Mouse (Mus musculus) cerebral cortex, adult 2 months (tissue): ENCODE measurements around the gene Hpd.

Experiments
- WGBS: fragments of 180-500 bp; shearing (Covaris S2); methylation state at CpG from one replicate; pipeline ENCODE4 v1.1.7; 2018; 5-methylcytosine and 5-hydroxymethylcytosine counted together

The Hpd gene

DNA sequence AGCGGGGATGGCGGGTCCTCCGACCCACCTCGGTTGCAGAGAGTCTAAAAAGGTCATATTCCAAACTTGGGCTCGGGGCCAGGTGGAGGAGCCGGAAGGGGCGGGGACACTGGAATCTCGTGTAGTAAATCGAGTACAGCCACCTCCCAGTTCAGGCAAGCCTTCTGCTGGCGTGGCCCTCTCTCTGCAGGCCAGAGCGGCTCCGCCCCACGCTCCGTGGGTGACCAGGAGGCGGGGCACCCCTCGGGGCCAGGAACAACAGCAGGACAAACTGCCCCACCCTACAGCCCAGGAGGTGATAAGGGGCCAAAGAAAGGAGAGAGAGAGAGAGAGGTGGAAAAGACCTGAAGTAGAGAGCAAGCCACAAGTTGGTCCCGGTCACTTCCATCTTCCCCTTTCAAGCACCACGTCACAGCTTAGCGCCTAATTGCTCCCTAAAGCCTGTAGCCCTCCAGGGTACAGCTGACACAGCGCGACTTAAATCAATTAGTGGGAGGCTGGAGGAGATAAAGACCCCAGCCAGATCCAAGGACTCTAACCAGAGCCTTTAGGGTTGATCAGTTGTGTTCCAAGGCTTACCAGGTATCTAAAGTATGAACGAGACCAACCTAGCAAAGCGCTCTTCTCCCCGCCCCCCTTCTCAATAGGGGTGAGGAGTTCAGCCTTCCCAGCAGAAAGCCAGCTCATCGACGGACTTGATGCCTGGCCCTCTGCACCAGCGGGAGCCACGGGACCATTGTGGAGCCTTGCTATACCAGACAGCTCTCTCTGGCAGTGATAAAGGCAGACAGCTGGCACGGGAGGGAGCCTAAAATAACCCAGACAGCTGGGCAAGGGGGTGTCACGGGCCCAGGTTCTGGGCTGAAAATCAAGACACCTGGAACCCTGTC lies 46.8 kb downstream of the Hpd start:
- 4% methylated on average over 30 of the region's 30 CpGs for WGBS

DNA sequence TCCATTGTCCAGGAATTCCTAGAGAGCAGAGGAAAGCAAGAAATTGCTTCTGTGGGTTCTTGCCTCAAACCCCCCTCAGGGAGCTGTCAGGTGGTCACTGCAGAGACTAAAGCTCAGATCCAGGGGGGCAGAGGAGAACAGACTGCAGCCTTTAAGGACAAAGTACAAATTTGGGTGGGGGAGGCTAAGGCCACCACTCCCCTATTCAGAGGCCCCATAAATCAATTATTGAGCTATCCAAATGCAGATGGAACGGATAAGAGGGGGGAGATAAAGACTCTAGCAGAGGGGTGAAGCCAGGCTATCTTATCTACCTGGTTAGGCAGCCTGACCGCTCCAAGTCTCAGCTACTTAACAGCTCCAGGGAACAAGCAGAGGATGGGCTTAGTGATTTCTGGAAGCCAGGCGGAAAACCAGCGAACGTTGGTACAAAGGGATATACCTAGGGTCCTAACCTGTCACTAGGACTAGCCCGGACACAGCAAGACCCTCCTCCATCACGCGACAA lies 47.6 kb downstream of the Hpd start:
- 27% methylated on average over 8 of the region's 8 CpGs for WGBS

DNA sequence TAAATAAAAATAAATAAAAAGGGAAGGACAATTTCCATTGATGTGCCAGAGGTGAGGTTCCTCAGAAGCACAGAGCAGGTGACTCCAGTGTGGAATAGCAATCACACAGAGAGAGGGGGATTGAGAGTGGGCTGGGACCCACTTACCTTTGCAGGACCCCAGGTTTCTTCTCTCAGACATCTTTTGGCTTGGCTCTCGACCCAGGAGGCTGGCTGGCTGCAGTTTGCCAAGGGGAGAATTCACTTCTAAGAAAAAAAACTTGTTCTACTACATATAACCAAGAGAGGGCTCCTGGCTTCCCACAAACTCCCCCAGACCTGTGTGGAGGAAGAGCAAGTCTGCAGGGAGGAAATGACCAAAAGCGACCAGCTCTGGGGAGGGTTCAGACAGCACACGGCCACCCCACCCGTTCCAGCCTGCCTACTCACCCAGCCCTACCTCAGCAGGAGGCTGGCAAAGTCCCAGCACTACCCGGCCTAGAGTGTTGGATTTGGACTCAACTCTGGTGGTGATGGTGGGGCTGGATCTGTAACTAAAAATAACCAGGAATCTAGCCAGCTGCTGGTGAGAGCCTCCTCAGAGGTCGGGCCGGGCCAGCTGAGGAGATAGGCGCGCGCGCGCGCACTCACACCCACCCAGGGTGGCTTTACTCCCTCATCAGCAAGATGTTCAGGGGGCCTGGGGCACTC lies 48.2 kb downstream of the Hpd start:
- WGBS: 15% methylated on average over 13 of the region's 13 CpGs

DNA sequence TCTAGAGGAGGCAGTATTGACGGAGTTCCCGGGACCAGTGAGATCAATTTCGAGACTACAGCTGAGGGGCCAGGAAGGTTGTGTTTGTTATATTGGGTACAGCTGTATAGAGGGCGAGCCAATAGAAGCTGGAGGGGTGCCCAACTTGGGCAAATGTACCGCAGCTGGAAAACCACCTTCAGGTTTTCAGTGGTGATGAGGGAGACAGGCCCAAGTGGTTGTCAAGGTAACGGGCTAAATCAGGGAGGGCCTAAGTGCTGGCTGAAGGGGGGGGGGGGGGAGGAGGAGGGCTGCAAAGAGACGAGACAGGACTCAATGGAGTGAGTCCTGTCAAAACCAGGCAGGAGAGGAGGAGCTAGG lies 48.8 kb downstream of the Hpd start:
- 15% methylated on average over 7 of the region's 7 CpGs for WGBS

DNA sequence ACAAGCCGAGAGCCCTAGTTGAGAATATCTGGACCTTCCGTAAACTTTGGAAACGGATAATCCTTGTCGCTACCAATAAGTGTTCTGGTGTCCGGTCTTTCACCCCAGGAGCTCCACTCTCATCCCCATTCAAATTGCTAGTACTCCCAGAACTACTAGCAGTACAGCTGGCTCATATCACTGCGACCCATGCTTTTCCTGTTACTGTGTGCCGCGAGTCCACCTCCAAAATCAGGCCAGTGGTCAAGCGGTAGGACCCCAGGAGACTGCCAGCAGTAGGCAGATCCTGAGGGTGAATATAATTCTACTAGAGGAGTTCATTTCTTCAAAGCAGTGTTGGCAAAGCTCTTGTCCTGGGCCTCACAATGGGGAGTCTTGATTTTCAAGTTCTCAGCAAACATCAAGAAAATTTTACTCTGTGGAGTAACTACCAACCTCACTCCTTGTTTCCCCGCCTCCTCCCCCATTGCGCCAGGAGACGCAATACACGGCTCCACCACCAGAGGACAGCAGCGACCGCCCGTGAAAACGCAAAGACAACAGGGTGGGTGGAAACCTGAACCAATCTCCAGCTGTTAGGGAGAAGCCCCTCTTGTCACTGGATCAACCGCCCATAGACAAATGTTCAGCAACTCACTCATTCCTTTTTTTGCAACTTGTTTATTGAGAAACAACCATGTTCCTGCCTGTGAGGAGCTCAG lies 49.3 kb downstream of the Hpd start:
- WGBS: 13% methylated on average over 18 of the region's 18 CpGs

- WGBS: 1% methylated on average over 44 of the region's 44 CpGs
These were observed 50.0 kb downstream of the Hpd start, which contains the start of gene Rhof for GRCm38 (mm10) chr5:123132308-123133071. Gene Rhof, minus strand, starts transcription at chr5:123132692.

DNA sequence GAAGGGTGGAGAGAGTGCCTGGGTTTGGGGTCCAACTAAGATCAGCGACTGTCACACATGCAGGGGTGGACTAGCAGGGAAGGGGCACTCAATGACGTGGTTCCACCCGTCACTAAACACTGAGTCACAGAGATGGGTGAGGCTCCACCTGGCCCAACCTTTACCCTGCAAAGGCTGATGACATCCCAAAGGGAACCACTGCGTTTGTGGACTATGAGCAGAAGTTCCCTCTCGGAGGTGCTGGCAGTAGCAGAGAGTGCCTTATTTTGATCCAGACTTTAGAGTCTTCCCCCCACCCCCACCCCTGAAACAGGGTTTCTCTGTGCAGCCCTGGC lies 51.7 kb downstream of the Hpd start:
- WGBS: 64% methylated on average over 5 of the region's 5 CpGs

DNA sequence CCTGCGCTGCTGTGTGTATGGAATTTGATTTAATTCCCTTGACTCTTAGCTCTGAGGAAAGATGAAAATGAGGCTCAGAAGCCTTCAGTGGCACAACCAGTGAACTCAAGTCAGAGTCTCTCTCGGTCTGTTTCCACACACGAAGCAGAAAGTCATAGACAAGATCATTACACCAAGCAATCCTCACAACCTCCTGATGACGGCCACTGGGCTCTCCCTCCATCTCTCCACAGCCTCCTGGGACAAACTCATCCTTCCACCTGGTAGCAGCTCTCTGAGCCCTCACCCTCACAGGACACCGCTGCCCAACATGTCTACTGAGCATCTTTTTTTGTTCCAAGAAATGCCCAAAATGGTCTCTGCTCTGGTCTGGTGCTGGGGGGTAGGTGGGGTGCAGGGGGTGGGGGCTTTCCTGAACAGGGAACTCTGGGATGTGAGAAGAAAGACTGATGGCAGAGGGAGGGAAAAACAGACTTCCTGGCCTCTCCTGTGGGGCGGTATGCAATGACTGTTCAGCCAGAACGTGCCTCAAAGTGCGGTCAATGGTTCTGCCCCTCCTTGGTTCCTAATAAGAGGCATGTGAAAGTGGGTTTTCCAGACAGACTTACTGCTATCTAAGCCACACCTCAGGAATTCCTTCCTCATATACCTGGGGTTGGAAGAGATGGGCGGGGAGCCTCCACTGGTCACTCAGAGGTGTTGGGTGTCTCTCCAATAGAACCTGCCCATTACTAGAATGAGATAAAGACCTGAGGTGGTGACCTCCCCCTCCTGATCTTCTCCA lies 52.3 kb downstream of the Hpd start:
- 83% methylated on average over 9 of the region's 9 CpGs for WGBS

DNA sequence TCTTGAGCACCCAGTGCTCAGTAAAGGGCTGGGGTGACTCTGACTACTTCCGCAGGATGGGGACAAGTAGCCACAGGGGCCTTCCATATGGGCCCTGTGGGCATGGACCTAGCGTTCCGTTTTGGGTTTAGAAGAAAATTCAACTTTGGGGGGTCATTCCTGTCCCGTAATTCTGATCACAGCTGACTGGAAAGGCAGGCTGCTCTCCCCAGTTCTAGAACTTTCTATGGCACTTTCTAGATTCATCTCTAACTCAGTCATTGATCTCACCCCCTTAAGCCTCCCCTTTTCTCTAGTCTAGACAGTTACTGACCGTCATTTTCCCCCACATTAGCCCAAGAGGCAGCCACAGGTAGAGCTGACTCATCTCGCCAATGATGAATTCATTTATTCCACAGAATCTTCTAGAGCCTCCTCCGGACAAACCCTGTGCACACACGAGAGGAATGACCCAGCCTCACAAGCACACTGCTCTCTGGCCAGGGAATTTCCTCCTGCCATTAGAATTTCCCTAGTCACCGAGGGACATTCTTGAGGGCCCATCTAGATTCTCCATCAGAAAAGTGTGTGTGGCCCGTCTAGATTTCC lies 53.3 kb downstream of the Hpd start:
- 78% methylated on average over 10 of the region's 10 CpGs for WGBS

- WGBS: 44% methylated on average over 10 of the region's 10 CpGs
These were observed 53.9 kb downstream of the Hpd start for GRCm38 (mm10) chr5:123128426-123129169.

- WGBS: 81% methylated on average over 6 of the region's 6 CpGs
These were observed 55.5 kb downstream of the Hpd start for GRCm38 (mm10) chr5:123127031-123127430.

- 72% methylated on average over 18 of the region's 18 CpGs for WGBS
These were observed 56.7 kb downstream of the Hpd start for GRCm38 (mm10) chr5:123125638-123126406.

- 88% methylated on average over 6 of the region's 6 CpGs for WGBS
These were observed 57.4 kb downstream of the Hpd start for GRCm38 (mm10) chr5:123125105-123125504.

- WGBS: 88% methylated on average over 4 of the region's 4 CpGs
These were observed 60.3 kb downstream of the Hpd start for GRCm38 (mm10) chr5:123122181-123122580.
